Mouse (Mus musculus): Measurements from ENCODE around the gene Olfr467.
"Not testable (repeated sequence)": the region's sequence is repeated elsewhere in the genome, so short reads cannot be mapped to it uniquely, and the experiment has no call there.

Gene Olfr467

GRCm38 (mm10) chr7:107811963-107812362 is at the start of gene Olfr467:
TSS of gene Olfr467 (plus strand) at chr7:107812263.
- in situ Hi-C loops (cut with MboI, MseI): no loop called here

GRCm38 (mm10) chr7:107770812-107771211 is 41.3 kb upstream of the Olfr467 start:
- in situ Hi-C loops (cut with MboI, MseI): no loop called here

- in situ Hi-C loops (cut with MboI, MseI): loop anchor here (25.0 kb wide), 1 partner anchor 566 kb away; the partner anchor contains the start of gene Rbmxl2
Observed at GRCm38 (mm10) chr7:107778216-107778615, 33.8 kb upstream of the Olfr467 start.

- in situ Hi-C loops (cut with MboI, MseI): loop anchor here (25.0 kb wide), 1 partner anchor 567 kb away; the partner anchor contains the start of gene Rbmxl2
Observed at GRCm38 (mm10) chr7:107779611-107780010, 32.5 kb upstream of the Olfr467 start.

GRCm38 (mm10) chr7:107787977-107788620 is 24.0 kb upstream of the Olfr467 start:
- in situ Hi-C loops (cut with MboI, MseI): loop anchor here (25.0 kb wide), 1 partner anchor 576 kb away; the partner anchor contains the start of gene Rbmxl2

- in situ Hi-C loops (cut with MboI, MseI): loop anchor here (25.0 kb wide), 1 partner anchor 584 kb away; the partner anchor contains the start of gene Rbmxl2
Observed at GRCm38 (mm10) chr7:107796500-107796899, 15.6 kb upstream of the Olfr467 start.

GRCm38 (mm10) chr7:107801108-107801507 is 11.0 kb upstream of the Olfr467 start, which contains the start of gene Ovch2:
TSS of gene Ovch2 (minus strand) at chr7:107801208.
- in situ Hi-C loops (cut with MboI, MseI): no loop called here

GRCm38 (mm10) chr7:107802138-107802537 is 9.9 kb upstream of the Olfr467 start:
- in situ Hi-C loops (cut with MboI, MseI): no loop called here

- in situ Hi-C loops (cut with MboI, MseI): no loop called here
Observed at GRCm38 (mm10) chr7:107819442-107819841, 7.4 kb downstream of the Olfr467 start.

GRCm38 (mm10) chr7:107823867-107824266 is 11.8 kb downstream of the Olfr467 start:
- in situ Hi-C loops (cut with MboI, MseI): not testable (repeated sequence)

- in situ Hi-C loops (cut with MboI, MseI): not testable (repeated sequence)
Observed at GRCm38 (mm10) chr7:107825441-107825840, 13.4 kb downstream of the Olfr467 start, which contains the start of gene Olfr469. TSS of gene Olfr469 (minus strand) at chr7:107825541.

- in situ Hi-C loops (cut with MboI, MseI): no loop called here
Observed at GRCm38 (mm10) chr7:107841719-107842118, 29.7 kb downstream of the Olfr467 start.

- in situ Hi-C loops (cut with MboI, MseI): not testable (repeated sequence)
Observed at GRCm38 (mm10) chr7:107847390-107847789, 35.3 kb downstream of the Olfr467 start, which contains the start of gene Olfr470. TSS of gene Olfr470 (minus strand) at chr7:107847490.

Data from T-helper 1 cell (primary cell).